Mouse (Mus musculus): ENCODE measurements around the gene Gria2. TPM values are rescaled to one million over a fixed set of nuclear protein-coding genes. Genes with fewer than 3 reads are reported as not detected.

Gene Gria2
- polyA plus RNA-seq, 1 experiment, result 0.05 TPM

DNA sequence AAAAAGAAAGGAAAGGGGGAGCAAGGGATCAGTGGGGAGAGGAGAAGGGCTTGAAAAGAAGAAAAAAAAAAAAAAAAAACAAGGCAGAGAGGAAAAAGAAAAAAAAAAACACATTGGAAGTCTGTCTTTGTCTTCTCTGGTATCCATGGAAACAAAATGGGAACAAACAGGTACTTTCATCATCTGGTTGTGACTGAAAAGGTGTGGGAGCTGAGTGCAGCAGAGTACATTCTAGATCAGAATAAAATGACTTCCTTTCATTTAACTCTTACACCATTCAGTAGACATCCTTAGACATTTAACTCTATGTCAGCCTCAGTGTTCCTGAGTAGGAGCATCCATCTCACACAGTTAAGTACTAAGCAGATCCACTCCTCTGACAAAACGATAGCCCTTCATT lies 4.7 kb downstream of the Gria2 start:
- Histone ChIP-seq H3K4me3 (ENCODE audit: low read depth, low read length) (no peak overlapping the region), H3K27me3 (ENCODE audit: control insufficient read depth, insufficient read depth, low read length) (0 out of 2 replicates have a peak, but pooled peaks cover 2% of the 10 kb centered on the region), H3K27ac (ENCODE audit: insufficient read depth, low read depth, low read length) (no peak overlapping the region), H3K36me3 (ENCODE audit: control insufficient read depth, insufficient read depth, low read length) (no peaks in the 10 kb centered on the region), H3K4me1 (ENCODE audit: control insufficient read depth, insufficient read depth, insufficient read length, low read length) (no peaks in the 10 kb centered on the region)
- TF ChIP-seq POLR2A (IDR thresholded peaks at IDR 0.05; ENCODE audit: low read depth, low read length), result no peak
- no peak for TF ChIP-seq CTCF (IDR thresholded peaks at IDR 0.05; ENCODE audit: extremely low read depth, insufficient read length, insufficient replicate concordance, low read depth, low read length)
- 60% methylated on average over 1 of the region's 1 CpGs for WGBS

DNA sequence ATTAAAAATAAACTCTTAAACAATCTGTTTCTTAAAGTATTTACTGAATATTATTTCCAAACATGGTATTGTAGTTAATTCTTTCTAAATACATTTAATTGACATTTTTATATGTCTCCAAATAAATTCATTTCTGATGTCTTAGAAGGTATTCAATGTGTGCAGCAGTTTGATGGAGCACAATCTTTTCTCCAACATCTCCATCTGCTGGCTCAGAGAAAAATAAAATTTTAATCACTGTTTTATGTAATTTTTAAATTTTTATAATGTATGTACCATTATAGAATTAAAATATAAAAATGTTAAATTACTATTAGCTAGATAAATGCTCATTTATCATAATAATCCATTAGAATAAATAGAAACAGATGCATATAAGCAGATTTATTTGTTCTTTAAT lies 5.9 kb downstream of the Gria2 start:
- Histone ChIP-seq H3K4me1 (ENCODE audit: control insufficient read depth, insufficient read depth, insufficient read length, low read length) (no peaks in the 10 kb centered on the region), H3K36me3 (ENCODE audit: control insufficient read depth, insufficient read depth, low read length) (no peaks in the 10 kb centered on the region), H3K27me3 (ENCODE audit: control insufficient read depth, insufficient read depth, low read length) (0 out of 2 replicates have a peak, but pooled peaks cover 2% of the 10 kb centered on the region), H3K27ac (ENCODE audit: insufficient read depth, low read depth, low read length) (no peak overlapping the region), H3K4me3 (ENCODE audit: low read depth, low read length) (no peak overlapping the region)
- TF ChIP-seq POLR2A (IDR thresholded peaks at IDR 0.05; ENCODE audit: low read depth, low read length) (no peak), CTCF (IDR thresholded peaks at IDR 0.05; ENCODE audit: extremely low read depth, insufficient read length, insufficient replicate concordance, low read depth, low read length) (no peak)

DNA sequence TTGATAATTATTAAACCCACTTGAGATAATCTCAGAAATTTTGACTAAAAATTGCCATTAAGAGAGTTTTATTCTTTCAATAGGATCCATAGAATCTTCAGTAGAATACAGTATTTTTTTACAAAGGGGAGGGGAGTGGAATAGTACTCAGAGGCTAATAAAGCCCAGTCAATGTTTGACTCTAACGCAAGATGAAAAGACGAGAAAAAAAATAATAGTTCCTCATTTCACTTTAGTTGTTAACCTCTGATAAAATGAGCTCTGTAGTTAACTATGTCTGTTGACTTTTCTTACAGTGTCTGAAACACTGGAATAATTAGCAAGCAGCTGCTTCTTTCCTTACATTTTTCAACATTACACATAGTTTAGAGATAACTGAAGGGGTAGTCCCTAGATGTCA lies 7.4 kb downstream of the Gria2 start:
- 0 out of 2 replicates have a peak, but pooled peaks cover 1% of the 10 kb centered on the region for H3K27me3 ChIP-seq (ENCODE audit: control insufficient read depth, insufficient read depth, low read length)
- no peak overlapping the region for H3K4me3 ChIP-seq (ENCODE audit: low read depth, low read length)
- no peaks in the 10 kb centered on the region for H3K36me3 ChIP-seq (ENCODE audit: control insufficient read depth, insufficient read depth, low read length)
- no peak for TF ChIP-seq CTCF (IDR thresholded peaks at IDR 0.05; ENCODE audit: extremely low read depth, insufficient read length, insufficient replicate concordance, low read depth, low read length)
- no peak for TF ChIP-seq POLR2A (IDR thresholded peaks at IDR 0.05; ENCODE audit: low read depth, low read length)
- H3K27ac ChIP-seq (ENCODE audit: insufficient read depth, low read depth, low read length), result no peak overlapping the region
- no peaks in the 10 kb centered on the region for H3K4me1 ChIP-seq (ENCODE audit: control insufficient read depth, insufficient read depth, insufficient read length, low read length)
- WGBS, result 39% methylated on average over 2 of the region's 2 CpGs

DNA sequence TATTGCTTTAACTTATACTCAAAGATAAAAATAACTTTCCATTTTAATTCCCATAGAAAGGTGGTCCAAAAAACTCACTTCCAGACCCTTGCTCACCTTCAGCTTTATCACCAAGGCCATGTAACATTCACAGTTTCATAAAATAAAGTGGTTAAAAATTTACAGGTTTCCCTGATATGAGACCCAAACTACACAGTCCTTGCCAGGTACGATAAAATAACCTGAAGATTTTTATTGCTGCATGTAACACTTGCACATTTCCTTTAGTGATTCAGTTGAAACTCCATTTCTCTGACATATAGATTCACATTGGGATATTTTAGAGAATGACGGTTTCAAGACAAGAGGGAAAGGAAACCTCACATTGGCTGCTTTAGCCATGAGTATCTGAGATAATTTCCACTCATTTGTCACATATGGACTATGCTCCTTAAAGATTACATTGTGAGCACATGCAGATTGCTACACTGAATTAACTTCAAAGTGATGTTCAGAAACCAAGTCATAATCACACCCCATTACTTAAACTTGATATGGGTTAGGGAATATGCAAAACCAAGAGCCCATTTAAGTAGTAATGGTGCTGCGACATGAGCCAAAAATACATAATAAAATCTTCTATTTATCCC lies 15.4 kb downstream of the Gria2 start:
- no peaks in the 10 kb centered on the region for H3K27me3 ChIP-seq (ENCODE audit: control insufficient read depth, insufficient read depth, low read length)
- H3K27ac ChIP-seq (ENCODE audit: insufficient read depth, low read depth, low read length), result no peak overlapping the region
- 26% methylated on average over 3 of the region's 3 CpGs for WGBS
- no peak for TF ChIP-seq POLR2A (IDR thresholded peaks at IDR 0.05; ENCODE audit: low read depth, low read length)
- no peak for TF ChIP-seq CTCF (IDR thresholded peaks at IDR 0.05; ENCODE audit: extremely low read depth, insufficient read length, insufficient replicate concordance, low read depth, low read length)
- no peaks in the 10 kb centered on the region for H3K4me1 ChIP-seq (ENCODE audit: control insufficient read depth, insufficient read depth, insufficient read length, low read length)
- H3K36me3 ChIP-seq (ENCODE audit: control insufficient read depth, insufficient read depth, low read length), result no peaks in the 10 kb centered on the region
- H3K4me3 ChIP-seq (ENCODE audit: low read depth, low read length), result no peak overlapping the region

DNA sequence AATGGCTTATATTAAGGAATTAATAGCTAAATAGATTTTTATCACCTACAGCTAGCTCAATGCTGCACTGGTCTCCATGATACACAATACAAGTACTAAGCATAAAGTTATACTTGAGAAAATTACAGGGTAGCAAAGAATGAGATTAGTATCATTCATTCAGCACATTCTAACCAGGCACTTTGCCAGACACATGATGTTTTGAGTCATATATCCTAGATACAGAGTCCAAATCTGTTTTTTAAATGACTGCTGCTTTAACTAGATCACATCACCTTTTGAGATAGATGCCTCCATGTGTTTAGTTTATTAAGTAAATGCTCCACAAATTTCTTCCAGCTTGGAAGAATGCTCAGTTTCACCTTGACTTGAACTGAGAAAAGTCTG lies 21.5 kb downstream of the Gria2 start:
- no peaks in the 10 kb centered on the region for H3K27me3 ChIP-seq (ENCODE audit: control insufficient read depth, insufficient read depth, low read length)
- no peaks in the 10 kb centered on the region for H3K36me3 ChIP-seq (ENCODE audit: control insufficient read depth, insufficient read depth, low read length)
- H3K4me3 ChIP-seq (ENCODE audit: low read depth, low read length), result no peak overlapping the region
- H3K4me1 ChIP-seq (ENCODE audit: control insufficient read depth, insufficient read depth, insufficient read length, low read length), result no peaks in the 10 kb centered on the region
- no peak overlapping the region for H3K27ac ChIP-seq (ENCODE audit: insufficient read depth, low read depth, low read length)
- no peak for TF ChIP-seq CTCF (IDR thresholded peaks at IDR 0.05; ENCODE audit: extremely low read depth, insufficient read length, insufficient replicate concordance, low read depth, low read length)
- no peak for TF ChIP-seq POLR2A (IDR thresholded peaks at IDR 0.05; ENCODE audit: low read depth, low read length)

DNA sequence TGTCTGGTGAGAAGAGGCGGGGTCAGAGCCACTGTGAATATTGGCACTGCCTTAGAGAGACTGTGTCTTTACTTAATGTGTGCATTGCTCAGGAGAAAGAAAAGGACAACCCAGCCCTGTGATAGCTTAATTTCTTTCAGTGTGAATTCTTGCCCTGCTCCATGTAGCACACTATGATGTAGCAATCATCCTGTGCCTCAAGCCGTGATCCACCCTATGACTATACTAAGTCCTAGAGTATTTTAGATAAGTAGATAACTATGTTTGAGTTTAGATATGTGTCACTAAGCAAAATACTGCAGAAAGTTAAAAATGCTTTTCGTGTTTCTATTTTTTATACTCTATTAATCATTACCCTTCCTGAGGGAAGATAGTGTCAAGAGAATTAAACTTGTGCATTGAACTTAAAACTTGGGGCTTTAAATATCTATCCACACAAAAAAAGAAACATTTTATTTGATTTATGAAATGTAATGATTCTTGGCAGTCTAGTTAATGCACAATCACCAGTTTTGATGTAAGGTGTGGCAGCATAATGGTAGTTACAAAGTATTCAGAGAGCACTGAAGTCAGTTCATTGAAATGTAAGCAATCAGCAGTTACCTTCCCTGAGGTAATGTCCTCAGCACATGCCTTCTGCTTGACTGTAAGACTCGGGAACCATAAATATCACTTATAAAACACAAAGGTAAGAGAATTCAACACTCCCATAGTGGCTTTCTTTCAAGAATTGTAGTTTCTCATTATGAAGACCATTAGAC lies 22.1 kb downstream of the Gria2 start:
- Histone ChIP-seq H3K27ac (ENCODE audit: insufficient read depth, low read depth, low read length) (no peak overlapping the region), H3K27me3 (ENCODE audit: control insufficient read depth, insufficient read depth, low read length) (no peaks in the 10 kb centered on the region), H3K4me1 (ENCODE audit: control insufficient read depth, insufficient read depth, insufficient read length, low read length) (no peaks in the 10 kb centered on the region), H3K4me3 (ENCODE audit: low read depth, low read length) (no peak overlapping the region), H3K36me3 (ENCODE audit: control insufficient read depth, insufficient read depth, low read length) (no peaks in the 10 kb centered on the region)
- TF ChIP-seq CTCF (IDR thresholded peaks at IDR 0.05; ENCODE audit: extremely low read depth, insufficient read length, insufficient replicate concordance, low read depth, low read length) (no peak), POLR2A (IDR thresholded peaks at IDR 0.05; ENCODE audit: low read depth, low read length) (no peak)
- 42% methylated on average over 4 of the region's 4 CpGs for WGBS

DNA sequence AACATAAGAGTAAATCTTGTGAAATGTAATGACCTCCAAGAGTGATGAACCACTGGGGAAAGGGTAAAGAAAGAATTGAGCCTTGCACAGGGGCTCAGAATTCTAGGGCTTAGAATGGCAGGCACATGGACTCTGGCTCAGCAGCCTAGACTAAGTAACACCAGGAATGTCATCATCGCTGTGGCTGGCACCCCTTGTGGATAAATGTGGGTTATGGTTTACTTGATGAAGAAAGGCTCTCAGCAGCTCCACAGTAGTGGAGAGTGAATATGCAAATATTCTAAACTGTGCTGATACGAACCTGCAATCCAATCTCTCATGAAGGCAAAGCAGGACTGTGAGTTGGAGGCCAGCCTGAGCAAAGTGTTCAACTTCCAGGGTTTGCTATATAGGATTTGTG lies 26.0 kb downstream of the Gria2 start:
- Histone ChIP-seq H3K4me1 (ENCODE audit: control insufficient read depth, insufficient read depth, insufficient read length, low read length) (no peaks in the 10 kb centered on the region), H3K27ac (ENCODE audit: insufficient read depth, low read depth, low read length) (no peak overlapping the region), H3K4me3 (ENCODE audit: low read depth, low read length) (no peak overlapping the region), H3K27me3 (ENCODE audit: control insufficient read depth, insufficient read depth, low read length) (no peaks in the 10 kb centered on the region), H3K36me3 (ENCODE audit: control insufficient read depth, insufficient read depth, low read length) (no peaks in the 10 kb centered on the region)
- TF ChIP-seq CTCF (IDR thresholded peaks at IDR 0.05; ENCODE audit: extremely low read depth, insufficient read length, insufficient replicate concordance, low read depth, low read length) (no peak), POLR2A (IDR thresholded peaks at IDR 0.05; ENCODE audit: low read depth, low read length) (no peak)
- WGBS, result 73% methylated on average over 2 of the region's 2 CpGs
